Mouse (Mus musculus): ENCODE measurements around the gene Srrm4. TPM values are rescaled to one million over a fixed set of nuclear protein-coding genes. Genes with fewer than 3 reads are reported as not detected.

Srrm4 gene
- polyA plus RNA-seq, 1 experiment from 2014 or later, result 0.88 TPM

GRCm38 (mm10) chr5:116447821-116448350 is 143.7 kb downstream of the Srrm4 start:
- Histone ChIP-seq H3K27ac (replicated peaks in 1 of 2; ENCODE audit: control insufficient read depth in 1 of 2, insufficient read depth in 1 of 2, low read depth in 2 of 2, low read length in 2 of 2) (no peak overlapping the region), H3K27me3 (ENCODE audit: control insufficient read depth, insufficient read depth, low read length) (no peaks in the 10 kb centered on the region), H3K36me3 (ENCODE audit: control insufficient read depth, insufficient read depth, low read length) (no peaks in the 10 kb centered on the region), H3K4me2 (ENCODE audit: low read length) (peak overlapping the region; percentile 51), H3K9me3 (ENCODE audit: control insufficient read depth, low read length) (no peaks in the 10 kb centered on the region), H3K9ac (ENCODE audit: low read length) (peak overlapping the region; percentile 40; the same call in 1 of the 2 replicates), H3K4me1 (ENCODE audit: control insufficient read depth in 2 of 2, insufficient read depth in 2 of 2, low read length in 2 of 2) (peaks cover 28 to 40% of the 10 kb centered on the region in 2 experiments), H3K4me3 (ENCODE audit: control insufficient read depth in 1 of 2, insufficient read depth in 1 of 2, low read depth in 1 of 2, low read length in 2 of 2) (peak overlapping the region in 1 of 2 experiments; percentile 13; a peak in 2 of 4 replicates)
- no peak for ATAC-seq (ENCODE audit: insufficient number of reproducible peaks, insufficient read depth, low FRiP score, low read depth)
- WGBS, result 43% methylated on average over 11 of the region's 11 CpGs

GRCm38 (mm10) chr5:116446552-116446951 is 145.1 kb downstream of the Srrm4 start:
- H3K4me1 ChIP-seq (ENCODE audit: control insufficient read depth in 2 of 2, insufficient read depth in 2 of 2, low read length in 2 of 2), result peaks cover 28 to 40% of the 10 kb centered on the region in 2 experiments
- WGBS, result 37% methylated on average over 23 of the region's 23 CpGs
- peak overlapping the region; percentile 19 to 21; a peak in 3 of 4 replicates for H3K4me3 ChIP-seq (ENCODE audit: control insufficient read depth in 1 of 2, insufficient read depth in 1 of 2, low read depth in 1 of 2, low read length in 2 of 2)
- no peaks in the 10 kb centered on the region for H3K27me3 ChIP-seq (ENCODE audit: control insufficient read depth, insufficient read depth, low read length)
- H3K9ac ChIP-seq (ENCODE audit: low read length), result peak overlapping the region; percentile 59; the same call in 1 of the 2 replicates
- peak; percentile 24; the same call in 1 of the 2 replicates for ATAC-seq (ENCODE audit: insufficient number of reproducible peaks, insufficient read depth, low FRiP score, low read depth)
- H3K4me2 ChIP-seq (ENCODE audit: low read length), result peak overlapping the region; percentile 58
- H3K27ac ChIP-seq (replicated peaks in 1 of 2; ENCODE audit: control insufficient read depth in 1 of 2, insufficient read depth in 1 of 2, low read depth in 2 of 2, low read length in 2 of 2), result peak overlapping the region in 1 of 2 experiments; percentile 30; a peak in 2 of 4 replicates
- no peaks in the 10 kb centered on the region for H3K9me3 ChIP-seq (ENCODE audit: control insufficient read depth, low read length)
- no peaks in the 10 kb centered on the region for H3K36me3 ChIP-seq (ENCODE audit: control insufficient read depth, insufficient read depth, low read length)

- peak overlapping the region; percentile 58 for H3K4me2 ChIP-seq (ENCODE audit: low read length)
Observed at GRCm38 (mm10) chr5:116445634-116446367, 145.8 kb downstream of the Srrm4 start.

GRCm38 (mm10) chr5:116444517-116444916 is 147.1 kb downstream of the Srrm4 start:
- Histone ChIP-seq H3K36me3 (ENCODE audit: control insufficient read depth, insufficient read depth, low read length) (no peaks in the 10 kb centered on the region), H3K4me3 (ENCODE audit: control insufficient read depth in 1 of 2, insufficient read depth in 1 of 2, low read depth in 1 of 2, low read length in 2 of 2) (no peak overlapping the region), H3K4me1 (ENCODE audit: control insufficient read depth in 2 of 2, insufficient read depth in 2 of 2, low read length in 2 of 2) (peaks cover 20 to 29% of the 10 kb centered on the region in 2 experiments), H3K27me3 (ENCODE audit: control insufficient read depth, insufficient read depth, low read length) (no peaks in the 10 kb centered on the region), H3K9ac (ENCODE audit: low read length) (no peak overlapping the region), H3K9me3 (ENCODE audit: control insufficient read depth, low read length) (no peaks in the 10 kb centered on the region), H3K4me2 (ENCODE audit: low read length) (no peak overlapping the region), H3K27ac (replicated peaks in 1 of 2; ENCODE audit: control insufficient read depth in 1 of 2, insufficient read depth in 1 of 2, low read depth in 2 of 2, low read length in 2 of 2) (no peak overlapping the region)
- no peak for ATAC-seq (ENCODE audit: insufficient number of reproducible peaks, insufficient read depth, low FRiP score, low read depth)
- WGBS, result 51% methylated on average over 27 of the region's 27 CpGs

More at GRCm38 (mm10) chr5:116445634-116446367, 145.8 kb downstream of the Srrm4 start:
- no peaks in the 10 kb centered on the region for H3K27me3 ChIP-seq (ENCODE audit: control insufficient read depth, insufficient read depth, low read length)
- no peak overlapping the region; the same call in 1 of the 2 replicates for H3K9ac ChIP-seq (ENCODE audit: low read length)
- no peak overlapping the region; a peak in 1 of 4 replicates for H3K27ac ChIP-seq (replicated peaks in 1 of 2; ENCODE audit: control insufficient read depth in 1 of 2, insufficient read depth in 1 of 2, low read depth in 2 of 2, low read length in 2 of 2)
- peaks cover 26 to 40% of the 10 kb centered on the region in 2 experiments for H3K4me1 ChIP-seq (ENCODE audit: control insufficient read depth in 2 of 2, insufficient read depth in 2 of 2, low read length in 2 of 2)
- peak overlapping the region; percentile 19 to 21; a peak in 2 of 4 replicates for H3K4me3 ChIP-seq (ENCODE audit: control insufficient read depth in 1 of 2, insufficient read depth in 1 of 2, low read depth in 1 of 2, low read length in 2 of 2)
- ATAC-seq (ENCODE audit: insufficient number of reproducible peaks, insufficient read depth, low FRiP score, low read depth), result no peak
- WGBS, result 43% methylated on average over 10 of the region's 10 CpGs
- no peaks in the 10 kb centered on the region for H3K36me3 ChIP-seq (ENCODE audit: control insufficient read depth, insufficient read depth, low read length)
- H3K9me3 ChIP-seq (ENCODE audit: control insufficient read depth, low read length), result no peaks in the 10 kb centered on the region

- H3K4me3 ChIP-seq (ENCODE audit: control insufficient read depth in 1 of 2, insufficient read depth in 1 of 2, low read depth in 1 of 2, low read length in 2 of 2), result no peak overlapping the region
- no peak for ATAC-seq (ENCODE audit: insufficient number of reproducible peaks, insufficient read depth, low FRiP score, low read depth)
- peaks cover 13 to 25% of the 10 kb centered on the region in 2 experiments for H3K4me1 ChIP-seq (ENCODE audit: control insufficient read depth in 2 of 2, insufficient read depth in 2 of 2, low read length in 2 of 2)
- no peak overlapping the region for H3K27ac ChIP-seq (replicated peaks in 1 of 2; ENCODE audit: control insufficient read depth in 1 of 2, insufficient read depth in 1 of 2, low read depth in 2 of 2, low read length in 2 of 2)
- no peak overlapping the region for H3K4me2 ChIP-seq (ENCODE audit: low read length)
- H3K27me3 ChIP-seq (ENCODE audit: control insufficient read depth, insufficient read depth, low read length), result no peaks in the 10 kb centered on the region
- H3K9me3 ChIP-seq (ENCODE audit: control insufficient read depth, low read length), result no peaks in the 10 kb centered on the region
- H3K9ac ChIP-seq (ENCODE audit: low read length), result no peak overlapping the region
- no peaks in the 10 kb centered on the region for H3K36me3 ChIP-seq (ENCODE audit: control insufficient read depth, insufficient read depth, low read length)
- 71% methylated on average over 8 of the region's 8 CpGs for WGBS
Observed at GRCm38 (mm10) chr5:116443459-116443940, 148.1 kb downstream of the Srrm4 start.

GRCm38 (mm10) chr5:116442697-116443458 is 148.7 kb downstream of the Srrm4 start:
- Histone ChIP-seq H3K9me3 (ENCODE audit: control insufficient read depth, low read length) (no peaks in the 10 kb centered on the region), H3K4me3 (ENCODE audit: control insufficient read depth in 1 of 2, insufficient read depth in 1 of 2, low read depth in 1 of 2, low read length in 2 of 2) (no peak overlapping the region), H3K9ac (ENCODE audit: low read length) (no peak overlapping the region), H3K36me3 (ENCODE audit: control insufficient read depth, insufficient read depth, low read length) (no peaks in the 10 kb centered on the region), H3K27me3 (ENCODE audit: control insufficient read depth, insufficient read depth, low read length) (no peaks in the 10 kb centered on the region), H3K27ac (replicated peaks in 1 of 2; ENCODE audit: control insufficient read depth in 1 of 2, insufficient read depth in 1 of 2, low read depth in 2 of 2, low read length in 2 of 2) (no peak overlapping the region), H3K4me2 (ENCODE audit: low read length) (no peak overlapping the region), H3K4me1 (ENCODE audit: control insufficient read depth in 2 of 2, insufficient read depth in 2 of 2, low read length in 2 of 2) (peaks cover 12 to 19% of the 10 kb centered on the region in 2 experiments)
- no peak for ATAC-seq (ENCODE audit: insufficient number of reproducible peaks, insufficient read depth, low FRiP score, low read depth)
- WGBS, result 77% methylated on average over 7 of the region's 7 CpGs

- 46% methylated on average over 4 of the region's 4 CpGs for WGBS
- Histone ChIP-seq H3K9me3 (ENCODE audit: control insufficient read depth, low read length) (no peaks in the 10 kb centered on the region), H3K36me3 (ENCODE audit: control insufficient read depth, insufficient read depth, low read length) (no peaks in the 10 kb centered on the region), H3K4me3 (ENCODE audit: control insufficient read depth in 1 of 2, insufficient read depth in 1 of 2, low read depth in 1 of 2, low read length in 2 of 2) (no peak overlapping the region), H3K4me2 (ENCODE audit: low read length) (no peak overlapping the region), H3K27ac (replicated peaks in 1 of 2; ENCODE audit: control insufficient read depth in 1 of 2, insufficient read depth in 1 of 2, low read depth in 2 of 2, low read length in 2 of 2) (no peak overlapping the region), H3K9ac (ENCODE audit: low read length) (no peak overlapping the region), H3K27me3 (ENCODE audit: control insufficient read depth, insufficient read depth, low read length) (no peaks in the 10 kb centered on the region; the same call in 1 of the 2 replicates), H3K4me1 (ENCODE audit: control insufficient read depth in 2 of 2, insufficient read depth in 2 of 2, low read length in 2 of 2) (peaks cover 2 to 3% of the 10 kb centered on the region in 2 experiments; a peak in 2 of 4 replicates)
- no peak for ATAC-seq (ENCODE audit: insufficient number of reproducible peaks, insufficient read depth, low FRiP score, low read depth)
Observed at GRCm38 (mm10) chr5:116440251-116440650, 151.4 kb downstream of the Srrm4 start.

Data from heart, embryonic 14.5 days (tissue).